Mouse (Mus musculus): Measurements from ENCODE around the gene Numb. TPM values are rescaled to one million over a fixed set of nuclear protein-coding genes. Genes with fewer than 3 reads are reported as not detected.

Numb gene
- total RNA-seq, 2 experiments from 2014 or later = 3.8 to 13.6 TPM

- ATAC-seq (replicated peaks; ENCODE audit: low FRiP score, poor library complexity, severe bottlenecking) = no peak
Measured at GRCm38 (mm10) chr12:83758735-83759134, 163.0 kb downstream of the Numb start.

- no peak for ATAC-seq (replicated peaks; ENCODE audit: low FRiP score, poor library complexity, severe bottlenecking)
Measured at GRCm38 (mm10) chr12:83752495-83752894, 169.2 kb downstream of the Numb start.

GRCm38 (mm10) chr12:83749186-83749585 is 172.5 kb downstream of the Numb start:
- no peak for ATAC-seq (replicated peaks; ENCODE audit: low FRiP score, poor library complexity, severe bottlenecking)

Other genes with a start within 250 kb of the Numb start
- gene Psen1, start 233.8 kb downstream of the Numb start, total RNA-seq (2015; ENCODE audit: low replicate concordance) = 26.7 and 42.2 TPM in 2 replicates
- 22.0 and 24.4 TPM in 2 replicates for gene Psen1, start 233.8 kb downstream of the Numb start, total RNA-seq (2017; ENCODE audit: low replicate concordance)
- gene Papln, start 158.3 kb downstream of the Numb start, total RNA-seq (2015; ENCODE audit: low replicate concordance) = not detected in 2 replicates
- gene Papln, start 158.3 kb downstream of the Numb start, total RNA-seq (2017; ENCODE audit: low replicate concordance) = not detected in 2 replicates
- gene Riox1, start 28.7 kb upstream of the Numb start, total RNA-seq (2015; ENCODE audit: low replicate concordance) = 5.4 and 6.3 TPM in 2 replicates
- gene Riox1, start 28.7 kb upstream of the Numb start, total RNA-seq (2017; ENCODE audit: low replicate concordance) = 3.3 and 3.9 TPM in 2 replicates
- not detected in 2 replicates for gene Heatr4, start 62.9 kb upstream of the Numb start, total RNA-seq (2015; ENCODE audit: low replicate concordance)
- gene Heatr4, start 62.9 kb upstream of the Numb start, total RNA-seq (2017; ENCODE audit: low replicate concordance) = not detected in 2 replicates
- 2.3 and 4.4 TPM in 2 replicates for gene Acot2, start 65.9 kb upstream of the Numb start, total RNA-seq (2015; ENCODE audit: low replicate concordance)
- gene Acot2, start 65.9 kb upstream of the Numb start, total RNA-seq (2017; ENCODE audit: low replicate concordance) = 1.5 and 3.5 TPM in 2 replicates
- gene Acot1, start 87.6 kb upstream of the Numb start, total RNA-seq (2015; ENCODE audit: low replicate concordance) = not detected in 2 replicates
- gene Acot1, start 87.6 kb upstream of the Numb start, total RNA-seq (2017; ENCODE audit: low replicate concordance) = 2.4 TPM in 1 of 2 replicates, not detected in the other
- not detected in 2 replicates for gene Acot4, start 116.4 kb upstream of the Numb start, total RNA-seq (2015; ENCODE audit: low replicate concordance)
- gene Acot4, start 116.4 kb upstream of the Numb start, total RNA-seq (2017; ENCODE audit: low replicate concordance) = not detected in 2 replicates
- not detected in 2 replicates for gene Gm49366, start 117.0 kb upstream of the Numb start, total RNA-seq (2015; ENCODE audit: low replicate concordance)
- not detected in 2 replicates for gene Gm49366, start 117.0 kb upstream of the Numb start, total RNA-seq (2017; ENCODE audit: low replicate concordance)
- not detected in 2 replicates for gene Acot3, start 130.2 kb upstream of the Numb start, total RNA-seq (2015; ENCODE audit: low replicate concordance)
- gene Acot3, start 130.2 kb upstream of the Numb start, total RNA-seq (2017; ENCODE audit: low replicate concordance) = not detected in 2 replicates
- gene Acot5, start 147.4 kb upstream of the Numb start, total RNA-seq (2015; ENCODE audit: low replicate concordance) = not detected in 2 replicates
- not detected in 2 replicates for gene Acot5, start 147.4 kb upstream of the Numb start, total RNA-seq (2017; ENCODE audit: low replicate concordance)
- gene Acot6, start 178.7 kb upstream of the Numb start, total RNA-seq (2015; ENCODE audit: low replicate concordance) = not detected in 2 replicates
- gene Acot6, start 178.7 kb upstream of the Numb start, total RNA-seq (2017; ENCODE audit: low replicate concordance) = 0.42 and 2.3 TPM in 2 replicates
- 0.63 TPM in 1 of 2 replicates, not detected in the other for gene Dnal1, start 192.4 kb upstream of the Numb start, total RNA-seq (2015; ENCODE audit: low replicate concordance)
- gene Dnal1, start 192.4 kb upstream of the Numb start, total RNA-seq (2017; ENCODE audit: low replicate concordance) = not detected in 2 replicates
- gene Pnma1, start 226.6 kb upstream of the Numb start, total RNA-seq (2015; ENCODE audit: low replicate concordance) = 1.5 and 4.4 TPM in 2 replicates
- gene Pnma1, start 226.6 kb upstream of the Numb start, total RNA-seq (2017; ENCODE audit: low replicate concordance) = 1.0 and 4.5 TPM in 2 replicates